Mouse (Mus musculus) E14TG2a.4 (cell line): ENCODE data around the gene Ccr2.

Experiments
- CTCF ChIP-seq: conservative IDR thresholded peaks from 2 replicates; pipeline ENCODE4 v1.5.1; 2014; ENCODE audit warnings: low read length
- NANOG ChIP-seq: IDR thresholded peaks from 2 replicates; pipeline ENCODE4 v1.6.1; 2014; ENCODE audit warnings: borderline replicate concordance, low read length, mixed read lengths
- POU5F1 ChIP-seq: IDR thresholded peaks from 2 replicates; pipeline ENCODE4 v1.6.1; 2014; ENCODE audit warnings: low read length, borderline replicate concordance

DNA sequence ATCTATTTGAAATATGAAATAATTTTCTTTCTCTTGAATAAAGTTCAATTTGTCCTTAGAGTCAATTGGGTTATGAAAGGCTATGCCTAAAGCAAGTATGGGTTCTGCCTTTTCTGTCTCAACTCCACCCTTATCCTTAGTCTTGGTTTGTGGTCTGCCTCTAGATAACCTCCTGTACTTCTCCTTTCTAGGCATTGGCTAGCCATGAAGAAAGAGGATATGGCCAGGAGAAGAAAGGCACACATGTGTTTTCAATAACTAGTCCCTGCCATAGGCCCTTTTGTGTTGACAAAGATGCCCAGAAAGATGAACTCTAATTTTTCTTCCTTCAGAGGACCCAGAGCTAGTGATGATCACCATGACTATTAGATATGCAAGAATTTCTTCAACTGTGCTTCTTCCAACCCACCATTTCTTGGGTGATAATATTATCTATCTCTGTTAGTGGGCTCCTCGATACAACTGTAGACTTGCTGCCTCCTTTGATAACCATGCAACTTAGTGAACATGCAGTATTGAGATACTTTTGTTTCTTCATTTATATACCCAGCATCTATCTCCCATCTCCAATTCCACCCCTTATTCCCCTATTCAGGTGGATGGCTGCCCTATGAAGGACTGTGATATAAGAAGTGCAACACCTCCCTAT lies 11.0 kb downstream of the Ccr2 start:
- TF ChIP-seq CTCF (no peak), POU5F1 (no peak), NANOG (no peak)
